ENCODE assay signal across 10 mouse cellular contexts in genomic region chr5:125491107-125491506, GRCm38 (mm10). TPM values are rescaled to one million over a fixed set of nuclear protein-coding genes. Genes with fewer than 3 reads are reported as not detected.
DNase-seq lines count a peak whose midpoint lies in the region; ATAC-seq and TF ChIP-seq lines count a peak whose summit lies in the region.
"Had no signal": no experiment of that assay in that cellular context is flagged by ENCODE, and none has a peak within 500 bp of the region (broad histone marks: within the 10 kb centered on the region; RNA-seq: fewer than 3 reads in every experiment).

No protein-coding gene starts in this region.

- TF ChIP-seq CTCF in hindbrain, postnatal 0 days (IDR thresholded peaks at IDR 0.05; ENCODE audit: low read depth): no peak
- no peak for TF ChIP-seq CTCF in lung, adult 2 months (IDR thresholded peaks at IDR 0.05; ENCODE audit: insufficient read depth, low read length)

- TF ChIP-seq POLR2A in lung, adult 2 months (IDR thresholded peaks at IDR 0.05; ENCODE audit: borderline replicate concordance, extremely low read depth, low read depth, low read length): no peak

- no peak overlapping the region for H3K4me3 ChIP-seq in hindbrain, postnatal 0 days (ENCODE audit: low read length)
- H3K4me3 ChIP-seq in lung, adult 2 months (replicated peaks; ENCODE audit: extremely low read depth, low read depth, low read length): no peak overlapping the region

- peaks cover 4% of the 10 kb centered on the region; the same call in 1 of the 2 replicates for H3K36me3 ChIP-seq in hindbrain, postnatal 0 days (ENCODE audit: insufficient read depth, low read length)

- no peaks in the 10 kb centered on the region for H3K27me3 ChIP-seq in hindbrain, postnatal 0 days (ENCODE audit: insufficient read depth, low read length)

- no peak overlapping the region for H3K9ac ChIP-seq in hindbrain, postnatal 0 days (replicated peaks; ENCODE audit: low read length)

- no peaks in the 10 kb centered on the region for H3K9me3 ChIP-seq in hindbrain, postnatal 0 days (ENCODE audit: low read length)

- peak overlapping the region; percentile 68 for H3K27ac ChIP-seq in hindbrain, postnatal 0 days
- H3K27ac ChIP-seq: stomach, postnatal 0 days had no signal

- intact Hi-C loops in left cerebral cortex, postnatal 4 days (cut with DNase I): no loop called here
- intact Hi-C loops in left cerebral cortex, postnatal 36 days (cut with DNase I): no loop called here

- peak; percentile 25; the same call in 1 of the 2 replicates for ATAC-seq in hindbrain, postnatal 0 days
- ATAC-seq: inflammation-experienced regulatory T-cells, adult 6 months had no signal

- no peak overlapping the region for H3K4me2 ChIP-seq in hindbrain, postnatal 0 days (ENCODE audit: low read depth, low read length)

- H3K4me1 ChIP-seq in hindbrain, postnatal 0 days (ENCODE audit: insufficient read depth, low read length): 0 out of 2 replicates have a peak, but pooled peaks cover 5% of the 10 kb centered on the region
- peaks cover 3% of the 10 kb centered on the region; the same call in 1 of the 2 replicates for H3K4me1 ChIP-seq in lung, adult 2 months (ENCODE audit: control insufficient read depth, insufficient read depth, low read length)

- 54% methylated on average over 10 of the region's 10 CpGs for WGBS in hindbrain, postnatal 0 days
- WGBS in lung, adult 2 months: 88% methylated on average over 10 of the region's 10 CpGs

- DNase-seq in left cerebral cortex, postnatal 4 days: peak; percentile 84
- no peak for DNase-seq in left cerebral cortex, postnatal 36 days (ENCODE audit: low spot score in 2 of 2)
- DNase-seq in cerebellum, adult 9-11 months: peak; percentile 85
- DNase-seq in gastrocnemius, postnatal 25 days: peak; percentile 80
- DNase-seq in hindbrain, postnatal 0 days (ENCODE audit: low spot score): peak; percentile 54
- no peak for DNase-seq in lung, adult 2 months
- no peak for DNase-seq in right cerebral cortex, adult 2 months (ENCODE audit: low spot score in 2 of 2)

RNA-seq across cellular contexts. Expression of gene Aacs, which starts 15.5 kb away (rescaled TPM):
- 100 to 1,000 TPM; 112 to 116 TPM for total RNA-seq in left cerebral cortex, postnatal 4 days (2021)
- 10 to 100 TPM; 41.0 to 51.2 TPM for total RNA-seq in left cerebral cortex, postnatal 36 days (2021)
- 1 to 10 TPM; 3.3 to 4.8 TPM for total RNA-seq in gastrocnemius, postnatal 25 days (2021)
- 124 and 125 TPM in 2 replicates for total RNA-seq in hindbrain, postnatal 0 days (2014; rRNA removed)
- 77.3 and 77.6 TPM in 2 replicates for polyA plus RNA-seq in hindbrain, postnatal 0 days (2015; fragmentation: Nextera tagmentation; extraction: Ambion mirVana)
- 53.0 and 58.6 TPM in 2 replicates for polyA plus RNA-seq in lung, adult 2 months (2012; rRNA removed)

RNA-seq across cellular contexts. Expression of gene Tmem132b, which starts 40.5 kb away (rescaled TPM):
- 10 to 100 TPM; 62.9 to 66.4 TPM for total RNA-seq in left cerebral cortex, postnatal 4 days (2021)
- 100 to 1,000 TPM; 140 to 144 TPM for total RNA-seq in left cerebral cortex, postnatal 36 days (2021)
- under 1 TPM; 0.03 to 0.24 TPM for total RNA-seq in gastrocnemius, postnatal 25 days (2021)
- total RNA-seq in hindbrain, postnatal 0 days (2014; rRNA removed): 45.9 and 46.6 TPM in 2 replicates
- 6.1 and 6.9 TPM in 2 replicates for polyA plus RNA-seq in hindbrain, postnatal 0 days (2015; fragmentation: Nextera tagmentation; extraction: Ambion mirVana)
- polyA plus RNA-seq in lung, adult 2 months (2012; rRNA removed): 0.05 and 0.18 TPM in 2 replicates
- polyA plus RNA-seq: inflammation-experienced regulatory T-cells, adult 6 months; liver, embryonic 16.5 days had no signal

RNA-seq across cellular contexts. Expression of gene Bri3bp, which starts 49.7 kb away (rescaled TPM):
- total RNA-seq in left cerebral cortex, postnatal 4 days (2021): 10 to 100 TPM; 81.1 to 88.2 TPM
- total RNA-seq in left cerebral cortex, postnatal 36 days (2021): 100 to 1,000 TPM in 1 of 2 experiments, 10 to 100 TPM in 1; 91.6 to 102 TPM
- 1 to 10 TPM; 3.5 to 4.7 TPM for total RNA-seq in gastrocnemius, postnatal 25 days (2021)
- total RNA-seq in hindbrain, postnatal 0 days (2014; rRNA removed): 89.3 and 91.2 TPM in 2 replicates
- 41.7 and 44.2 TPM in 2 replicates for polyA plus RNA-seq in hindbrain, postnatal 0 days (2015; fragmentation: Nextera tagmentation; extraction: Ambion mirVana)
- 5.0 and 8.2 TPM in 2 replicates for polyA plus RNA-seq in lung, adult 2 months (2012; rRNA removed)

RNA-seq across cellular contexts. Expression of gene Dhx37, which starts 57.2 kb away (rescaled TPM):
- total RNA-seq in left cerebral cortex, postnatal 4 days (2021): 10 to 100 TPM; 20.3 to 20.6 TPM
- 10 to 100 TPM; 11.2 to 11.7 TPM for total RNA-seq in left cerebral cortex, postnatal 36 days (2021)
- total RNA-seq in gastrocnemius, postnatal 25 days (2021): 1 to 10 TPM; 3.6 to 3.8 TPM
- total RNA-seq in hindbrain, postnatal 0 days (2014; rRNA removed): 15.8 and 27.5 TPM in 2 replicates
- polyA plus RNA-seq in hindbrain, postnatal 0 days (2015; fragmentation: Nextera tagmentation; extraction: Ambion mirVana): 8.0 and 9.8 TPM in 2 replicates
- 11.1 and 13.4 TPM in 2 replicates for polyA plus RNA-seq in lung, adult 2 months (2012; rRNA removed)

Comparison
In these comparisons a context has a peak if more than half of its experiments do, and no peak if none do; other contexts are left out.
1. DNase-seq: peak in left cerebral cortex, postnatal 4 days (single experiment), cerebellum, adult 9-11 months (single experiment), gastrocnemius, postnatal 25 days (single experiment) and hindbrain, postnatal 0 days (single experiment); none in left cerebral cortex, postnatal 36 days (0 of 2), lung, adult 2 months (single experiment) and right cerebral cortex, adult 2 months (0 of 2).
2. RNA of gene Aacs, which starts 15.5 kb away (total RNA-seq): 124 to 125 TPM in hindbrain, postnatal 0 days, 112 to 116 TPM in left cerebral cortex, postnatal 4 days and 41.0 to 51.2 TPM in left cerebral cortex, postnatal 36 days; 3.3 to 4.8 TPM in gastrocnemius, postnatal 25 days; every median in the first group is over 4 times any median in the second.
3. RNA of gene Tmem132b, which starts 40.5 kb away (total RNA-seq): 140 to 144 TPM in left cerebral cortex, postnatal 36 days, 62.9 to 66.4 TPM in left cerebral cortex, postnatal 4 days and 45.9 to 46.6 TPM in hindbrain, postnatal 0 days; 0.03 to 0.24 TPM in gastrocnemius, postnatal 25 days; every median in the first group is over 10 times any median in the second.
4. RNA of gene Bri3bp, which starts 49.7 kb away (total RNA-seq): 91.6 to 102 TPM in left cerebral cortex, postnatal 36 days, 89.3 to 91.2 TPM in hindbrain, postnatal 0 days and 81.1 to 88.2 TPM in left cerebral cortex, postnatal 4 days; 3.5 to 4.7 TPM in gastrocnemius, postnatal 25 days; every median in the first group is over 10 times any median in the second.